Mouse (Mus musculus) forebrain, embryonic 13.5 days (tissue): ENCODE measurements around the gene Eapp. TPM values are rescaled to one million over a fixed set of nuclear protein-coding genes. Genes with fewer than 3 reads are reported as not detected.
"Not testable (repeated sequence)": the region's sequence is repeated elsewhere in the genome, so short reads cannot be mapped to it uniquely, and the experiment has no call there.

Source experiments
- ATAC-seq: fragments of 200-750 bp; cut with Nextera tagmentation; 2 replicates; pipeline ENCODE4 v1.8.0; 2017
- H3K27ac ChIP-seq: fragments of 300-500 bp; sonication (generic); 2 replicates; pipeline ENCODE4 v1.5.1; 2015; ENCODE audit warnings: inconsistent platforms, mild to moderate bottlenecking, moderate library complexity
- H3K27me3 ChIP-seq: fragments of 300-500 bp; sonication (generic); 2 replicates; pipeline ENCODE4 v1.6.1; 2015; ENCODE audit warnings: mild to moderate bottlenecking, inconsistent platforms
- H3K36me3 ChIP-seq: fragments of 300-500 bp; sonication (generic); 2 replicates; pipeline ENCODE4 v1.6.1; 2015; ENCODE audit warnings: mild to moderate bottlenecking, inconsistent platforms; ENCODE audit not compliant: poor library complexity, severe bottlenecking
- H3K4me1 ChIP-seq: fragments of 300-500 bp; sonication (generic); 2 replicates; pipeline ENCODE4 v1.6.1; 2015; ENCODE audit warnings: inconsistent platforms
- H3K4me2 ChIP-seq: fragments of 300-500 bp; sonication (generic); 2 replicates; pipeline ENCODE4 v1.6.1; 2015; ENCODE audit warnings: inconsistent platforms, mild to moderate bottlenecking, moderate library complexity
- H3K4me3 ChIP-seq: fragments of 300-500 bp; sonication (generic); 2 replicates; pipeline ENCODE4 v1.5.1; 2015; ENCODE audit warnings: mild to moderate bottlenecking, inconsistent platforms
- H3K9ac ChIP-seq: fragments of 300-500 bp; sonication (generic); 2 replicates; pipeline ENCODE4 v1.6.1; 2015; ENCODE audit warnings: mild to moderate bottlenecking, inconsistent platforms
- H3K9me3 ChIP-seq: fragments of 300-500 bp; sonication (generic); replicated peaks from 2 replicates; pipeline ENCODE4 v1.6.1; 2016; ENCODE audit warnings: inconsistent platforms
- WGBS: fragments of 180-500 bp; shearing (Covaris S2); methylation state at CpG from one replicate; pipeline ENCODE4 v1.1.7; 2015; 5-methylcytosine and 5-hydroxymethylcytosine counted together
- polyA plus RNA-seq: library from polyadenylated mRNA; unstranded; fragments of >200 nt; fragmentation: Nextera tagmentation; extraction: Ambion mirVana; gene quantifications from 2 replicates; pipeline ENCODE4 v1.2.1, GENCODE M21; 2015

Gene Eapp
- polyA plus RNA-seq, 1 experiment from 2014 or later: 106 TPM

GRCm38 (mm10) chr12:54668141-54668540 is 27.6 kb downstream of the Eapp start:
- Histone ChIP-seq H3K9me3 (no peaks in the 10 kb centered on the region), H3K9ac (no peak overlapping the region), H3K36me3 (peaks cover 38% of the 10 kb centered on the region), H3K4me1 (no peaks in the 10 kb centered on the region), H3K4me2 (no peak overlapping the region), H3K4me3 (no peak overlapping the region), H3K27me3 (no peaks in the 10 kb centered on the region), H3K27ac (no peak overlapping the region)
- no peak for ATAC-seq
- WGBS: 100% methylated on average over 1 of the region's 1 CpGs

- no peaks in the 10 kb centered on the region for H3K4me1 ChIP-seq
- H3K27ac ChIP-seq: no peak overlapping the region
- no peak overlapping the region for H3K4me2 ChIP-seq
- no peak overlapping the region for H3K9ac ChIP-seq
- H3K9me3 ChIP-seq: no peaks in the 10 kb centered on the region
- H3K36me3 ChIP-seq: peaks cover 15% of the 10 kb centered on the region
- ATAC-seq: no peak
- WGBS: 80% methylated on average over 6 of the region's 6 CpGs
- H3K4me3 ChIP-seq: no peak overlapping the region
- no peaks in the 10 kb centered on the region for H3K27me3 ChIP-seq
Observed at GRCm38 (mm10) chr12:54665526-54665925, 30.2 kb downstream of the Eapp start.

DNA sequence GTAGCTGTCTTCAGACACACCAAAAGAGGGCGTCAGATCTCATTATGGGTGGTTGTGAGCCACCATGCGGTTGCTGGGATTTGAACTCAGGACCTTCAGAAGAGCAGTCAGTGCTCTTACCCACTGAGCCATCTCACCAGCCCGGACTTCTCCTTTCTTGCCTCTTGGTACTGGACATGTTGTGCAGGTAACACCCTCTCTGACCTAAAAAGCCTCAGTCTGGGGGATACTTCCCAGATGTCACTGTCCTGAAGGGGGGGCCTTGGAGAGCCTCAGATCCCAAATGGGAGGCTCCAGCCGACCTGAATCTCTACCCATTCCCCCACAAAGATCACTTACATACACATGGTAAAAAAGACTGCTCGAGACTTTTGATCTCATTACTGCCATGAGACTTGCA is 34.2 kb downstream of the Eapp start:
- not testable (repeated sequence) for H3K4me1 ChIP-seq, H3K4me2 ChIP-seq, H3K4me3 ChIP-seq, H3K9ac ChIP-seq, H3K36me3 ChIP-seq, H3K27ac ChIP-seq, H3K9me3 ChIP-seq, H3K27me3 ChIP-seq, ATAC-seq
- WGBS: 79% methylated on average over 5 of the region's 5 CpGs

- no peaks in the 10 kb centered on the region for H3K36me3 ChIP-seq
- 84% methylated on average over 3 of the region's 3 CpGs for WGBS
Observed at GRCm38 (mm10) chr12:54659901-54660300, 35.8 kb downstream of the Eapp start.

DNA sequence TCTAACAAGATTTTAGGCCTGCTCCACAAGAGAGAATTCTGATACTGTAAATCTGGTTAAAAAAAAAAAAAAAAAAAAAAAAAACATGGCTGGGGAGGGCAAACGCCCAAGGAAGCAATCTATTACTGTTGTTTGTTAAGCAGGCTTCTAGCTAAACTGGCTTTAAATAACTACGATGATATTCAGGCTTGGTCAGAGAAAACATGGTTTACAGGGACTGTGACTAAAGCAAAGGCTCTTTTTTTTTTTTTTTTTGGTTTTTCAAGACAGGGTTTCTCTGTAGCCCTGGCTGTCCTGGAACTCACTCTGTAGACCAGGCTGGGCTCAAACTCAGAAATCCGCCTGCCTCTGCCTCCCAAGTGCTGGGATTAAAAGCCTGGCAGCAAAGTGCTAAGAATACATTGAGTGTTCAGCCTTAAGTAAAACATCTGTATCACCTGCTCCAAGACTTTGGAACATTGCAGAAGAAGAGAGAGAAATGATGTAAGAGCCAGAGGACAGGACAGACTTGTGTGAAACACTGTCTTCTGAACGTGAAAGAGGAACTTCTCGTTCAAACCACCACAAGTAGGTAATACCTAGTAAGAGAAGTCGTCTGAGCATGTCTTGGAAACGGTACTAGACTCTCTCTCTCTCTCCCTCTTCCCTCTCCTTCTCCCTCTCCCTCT is 37.1 kb downstream of the Eapp start:
- Histone ChIP-seq H3K9ac (no peak overlapping the region), H3K4me1 (peaks cover 25% of the 10 kb centered on the region), H3K4me3 (no peak overlapping the region), H3K9me3 (no peaks in the 10 kb centered on the region), H3K4me2 (no peak overlapping the region), H3K27me3 (no peaks in the 10 kb centered on the region), H3K36me3 (no peaks in the 10 kb centered on the region), H3K27ac (no peak overlapping the region)
- ATAC-seq: no peak
- WGBS: 85% methylated on average over 7 of the region's 7 CpGs

More at GRCm38 (mm10) chr12:54659901-54660300, 35.8 kb downstream of the Eapp start:
- Histone ChIP-seq H3K27me3 (no peaks in the 10 kb centered on the region), H3K4me3 (no peak overlapping the region), H3K4me1 (peaks cover 13% of the 10 kb centered on the region), H3K4me2 (no peak overlapping the region), H3K9me3 (no peaks in the 10 kb centered on the region), H3K9ac (no peak overlapping the region), H3K27ac (no peak overlapping the region)
- ATAC-seq: no peak

DNA sequence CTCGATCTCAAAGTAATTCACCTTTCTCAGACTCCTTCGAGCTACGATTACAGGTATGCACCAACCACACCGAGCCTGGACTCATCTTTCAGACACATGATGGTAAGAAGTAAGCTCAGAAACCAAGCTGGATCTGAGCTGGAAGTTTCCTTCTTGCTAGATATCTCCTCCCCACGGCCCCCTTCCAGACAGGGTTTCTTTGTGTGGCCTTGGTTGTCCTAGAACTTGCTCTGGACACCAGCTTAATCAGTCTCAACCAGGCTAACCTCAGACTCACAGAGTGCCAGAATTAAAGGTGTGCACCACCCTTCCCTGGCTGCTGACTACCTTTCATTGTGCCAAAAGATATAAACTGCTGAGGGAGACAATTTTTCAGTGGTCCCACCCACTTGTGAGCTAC is 37.7 kb downstream of the Eapp start:
- H3K36me3 ChIP-seq: no peaks in the 10 kb centered on the region
- H3K27me3 ChIP-seq: no peaks in the 10 kb centered on the region
- no peak for ATAC-seq
- 92% methylated on average over 5 of the region's 5 CpGs for WGBS
- no peak overlapping the region for H3K4me2 ChIP-seq
- no peak overlapping the region for H3K9ac ChIP-seq
- no peak overlapping the region for H3K4me3 ChIP-seq
- H3K4me1 ChIP-seq: peaks cover 25% of the 10 kb centered on the region
- H3K9me3 ChIP-seq: no peaks in the 10 kb centered on the region
- H3K27ac ChIP-seq: no peak overlapping the region

- peak overlapping the region; percentile 59 for H3K4me2 ChIP-seq
- no peak overlapping the region for H3K27ac ChIP-seq
- no peak overlapping the region for H3K9ac ChIP-seq
- H3K9me3 ChIP-seq: no peaks in the 10 kb centered on the region
- WGBS: 58% methylated on average over 2 of the region's 2 CpGs
- no peaks in the 10 kb centered on the region for H3K27me3 ChIP-seq
- peak overlapping the region; percentile 62; the same call in 1 of the 2 replicates for H3K4me3 ChIP-seq
- peaks cover 25% of the 10 kb centered on the region for H3K4me1 ChIP-seq
- ATAC-seq: no peak
- H3K36me3 ChIP-seq: no peaks in the 10 kb centered on the region
Observed at GRCm38 (mm10) chr12:54657226-54657625, 38.5 kb downstream of the Eapp start.

DNA sequence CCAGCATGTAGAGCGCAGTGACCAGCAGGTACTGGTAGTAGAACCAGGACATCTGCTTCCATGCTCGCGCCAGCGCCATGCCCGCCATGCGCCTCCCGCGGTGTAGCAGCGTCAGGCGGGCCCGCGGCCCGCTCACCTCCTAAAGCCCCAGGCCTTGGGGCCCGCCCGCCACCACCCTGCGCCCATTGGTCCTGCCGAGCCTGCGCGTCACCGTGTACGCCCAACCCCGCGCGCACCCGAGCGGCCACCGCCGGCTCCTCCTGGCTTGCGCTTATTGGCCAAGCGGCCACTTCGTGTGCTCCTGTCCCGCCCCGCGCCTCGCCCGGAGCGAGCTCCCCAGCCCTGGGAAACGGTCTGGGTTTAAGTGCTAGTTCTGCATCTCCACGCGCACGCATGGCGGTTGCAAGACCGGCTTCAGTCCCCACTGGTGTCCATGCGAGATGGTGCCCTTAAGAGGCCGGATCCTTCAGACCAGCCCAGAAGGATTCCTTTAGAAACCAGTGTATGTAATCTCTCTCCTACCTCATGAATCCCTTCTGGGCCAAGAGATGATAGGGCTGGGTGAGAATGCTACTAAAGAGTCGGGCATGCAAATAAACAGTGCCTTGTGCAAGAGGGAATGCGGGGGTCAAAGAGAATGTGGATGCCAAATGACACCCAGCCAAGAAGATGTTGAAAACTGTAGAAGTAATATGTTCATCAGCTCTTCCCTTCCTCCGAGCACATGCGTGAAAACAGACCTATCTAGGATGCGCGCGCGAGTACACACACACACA is 39.1 kb downstream of the Eapp start, which contains the start of gene Sptssa:
Gene Sptssa (minus strand): TSS at position 178 of the 776 bp plus-strand sequence.
- peaks cover 25% of the 10 kb centered on the region for H3K4me1 ChIP-seq
- no peaks in the 10 kb centered on the region for H3K27me3 ChIP-seq
- H3K36me3 ChIP-seq: no peaks in the 10 kb centered on the region
- peak within 1 kb of the TSS; percentile 62 for H3K4me3 ChIP-seq
- H3K9ac ChIP-seq: peak within 1 kb of the TSS; percentile 74
- 8% methylated on average over 53 of the region's 53 CpGs for WGBS
- peak; percentile 99 for ATAC-seq
- peak within 1 kb of the TSS; percentile 59 for H3K4me2 ChIP-seq
- no peaks in the 10 kb centered on the region for H3K9me3 ChIP-seq
- H3K27ac ChIP-seq: peak within 1 kb of the TSS; percentile 74

GRCm38 (mm10) chr12:54656039-54656395 is 39.7 kb downstream of the Eapp start:
- peak; percentile 52 for ATAC-seq
- Histone ChIP-seq H3K9me3 (no peaks in the 10 kb centered on the region), H3K36me3 (no peaks in the 10 kb centered on the region)

DNA sequence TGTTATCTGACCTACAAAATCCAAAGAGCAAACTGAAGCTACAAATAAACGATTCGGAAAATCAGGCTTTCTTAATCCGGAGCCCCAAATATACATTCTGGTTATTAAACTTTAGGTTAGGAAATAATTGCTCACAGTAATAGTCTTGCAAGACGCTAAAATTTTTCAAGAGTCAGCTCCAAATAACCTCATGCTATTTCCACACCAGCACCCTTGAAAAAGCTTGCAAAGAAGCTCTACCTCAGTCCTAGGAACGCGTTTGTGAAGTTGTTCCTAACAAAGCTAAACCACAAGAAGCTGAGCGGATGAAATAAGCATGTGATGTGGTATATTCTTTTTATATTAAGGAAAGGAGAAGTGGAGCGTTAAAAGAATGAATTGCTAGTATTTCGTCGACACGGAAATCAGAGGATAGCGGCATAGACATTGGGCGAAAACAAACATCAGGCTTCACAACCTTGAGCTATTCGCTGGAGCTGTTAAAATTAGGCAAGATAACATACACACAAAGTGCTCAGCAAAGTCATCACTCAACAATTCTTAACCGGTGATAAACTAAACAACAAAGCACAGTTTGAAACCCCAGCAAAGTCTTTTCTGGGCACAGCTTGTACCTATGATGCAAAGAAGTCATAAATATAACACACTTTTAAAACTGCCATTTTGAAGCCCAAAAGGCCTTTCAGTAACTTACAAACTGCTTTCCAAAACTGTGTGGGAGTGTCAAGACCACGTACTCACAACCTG is 40.2 kb downstream of the Eapp start:
- H3K9me3 ChIP-seq: no peaks in the 10 kb centered on the region
- peak overlapping the region; percentile 62 for H3K4me3 ChIP-seq
- H3K36me3 ChIP-seq: peaks cover 2% of the 10 kb centered on the region; the same call in 1 of the 2 replicates
- no peak for ATAC-seq
- H3K9ac ChIP-seq: peak overlapping the region; percentile 74
- 19% methylated on average over 16 of the region's 16 CpGs for WGBS
- no peaks in the 10 kb centered on the region for H3K27me3 ChIP-seq
- H3K27ac ChIP-seq: peak overlapping the region; percentile 74
- peak overlapping the region; percentile 59 for H3K4me2 ChIP-seq
- peaks cover 25% of the 10 kb centered on the region for H3K4me1 ChIP-seq

More at GRCm38 (mm10) chr12:54656039-54656395, 39.7 kb downstream of the Eapp start:
- Histone ChIP-seq H3K4me3 (peak overlapping the region; percentile 62), H3K9ac (peak overlapping the region; percentile 74), H3K4me1 (peaks cover 25% of the 10 kb centered on the region), H3K27me3 (no peaks in the 10 kb centered on the region), H3K4me2 (peak overlapping the region; percentile 59), H3K27ac (peak overlapping the region; percentile 74)
- WGBS: under 1% methylated on average over 22 of the region's 22 CpGs

- Histone ChIP-seq H3K27me3 (no peaks in the 10 kb centered on the region), H3K4me3 (peak overlapping the region; percentile 62; the same call in 1 of the 2 replicates), H3K9ac (peak overlapping the region; percentile 74; the same call in 1 of the 2 replicates), H3K9me3 (no peaks in the 10 kb centered on the region), H3K4me2 (peak overlapping the region; percentile 59), H3K36me3 (peaks cover 9% of the 10 kb centered on the region; the same call in 1 of the 2 replicates), H3K4me1 (peaks cover 25% of the 10 kb centered on the region), H3K27ac (no peak overlapping the region)
- WGBS: 67% methylated on average over 1 of the region's 1 CpGs
- no peak for ATAC-seq
Observed at GRCm38 (mm10) chr12:54654741-54655140, 41.0 kb downstream of the Eapp start.

DNA sequence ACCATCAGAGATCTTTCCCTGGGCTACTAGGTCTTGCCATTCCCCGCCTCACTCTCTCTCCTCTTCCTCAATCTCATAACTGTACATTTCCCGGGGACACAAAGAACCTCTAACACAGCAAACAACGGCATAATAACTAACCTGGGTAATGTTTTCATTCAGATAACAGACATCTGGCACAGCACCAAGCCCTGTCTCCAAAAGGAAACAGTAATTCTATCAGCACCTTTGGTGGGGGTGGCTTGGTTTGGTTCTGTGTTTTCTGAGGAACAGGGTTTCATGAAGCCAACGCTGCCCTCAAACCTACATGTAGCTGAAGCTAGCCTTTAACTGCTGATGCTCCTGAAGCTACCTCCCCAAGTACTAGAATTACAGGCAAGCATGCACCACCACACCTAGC is 41.6 kb downstream of the Eapp start:
- Histone ChIP-seq H3K36me3 (peaks cover 9% of the 10 kb centered on the region; the same call in 1 of the 2 replicates), H3K27ac (no peak overlapping the region), H3K4me3 (no peak overlapping the region), H3K9ac (no peak overlapping the region), H3K9me3 (no peaks in the 10 kb centered on the region), H3K4me1 (peaks cover 25% of the 10 kb centered on the region), H3K4me2 (peak overlapping the region; percentile 59), H3K27me3 (no peaks in the 10 kb centered on the region)
- WGBS: 76% methylated on average over 4 of the region's 4 CpGs
- ATAC-seq: no peak
